Mouse (Mus musculus) layer of hippocampus, postnatal 36 days (tissue): ENCODE data around the gene Adss. TPM values are rescaled to one million over a fixed set of nuclear protein-coding genes. Genes with fewer than 3 reads are reported as not detected.

Experiments used
- DNase-seq, 2 experiments: peaks; one replicate each; pipeline ENCODE4 v3.0.0; 2022
- total RNA-seq, 2 experiments: library from RNA; stranded (reverse); gene quantifications; 2 replicates each; pipeline ENCODE4 v1.2.3; 2021

The Adss gene
- total RNA-seq, 2 experiments from 2014 or later: 67.5 to 69.2 TPM

DNA sequence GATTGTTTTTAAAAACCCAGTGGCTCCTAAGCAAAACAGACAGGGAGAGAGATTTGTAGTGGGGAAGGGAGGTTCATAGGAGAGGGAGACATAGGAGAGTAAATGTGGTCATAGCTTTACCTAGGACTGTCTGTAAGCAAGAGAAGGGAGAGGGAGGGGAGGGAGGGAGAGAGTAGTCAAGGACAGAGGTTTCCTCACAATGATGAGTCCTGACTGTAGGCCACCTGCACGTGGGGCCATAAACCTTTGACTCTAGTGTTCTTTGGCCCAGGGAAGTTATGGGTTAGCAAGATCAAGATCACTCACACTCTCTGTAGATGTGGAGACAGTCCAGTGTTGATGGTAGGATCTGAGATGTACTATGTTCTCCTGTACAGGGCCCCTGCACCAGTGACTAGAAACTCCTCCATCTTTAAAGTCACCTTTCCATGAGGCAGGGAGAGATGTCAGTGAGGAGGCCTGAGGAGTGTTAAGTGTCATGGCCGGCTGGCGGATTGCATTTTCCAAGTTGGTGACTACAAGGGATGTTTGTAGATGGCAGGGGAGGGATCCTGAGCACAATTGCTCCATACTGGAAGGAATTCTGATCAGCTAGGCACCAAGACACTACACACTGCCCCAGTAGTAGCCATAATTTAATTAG lies 68.3 kb downstream of the Adss start:
- no peak for DNase-seq

DNA sequence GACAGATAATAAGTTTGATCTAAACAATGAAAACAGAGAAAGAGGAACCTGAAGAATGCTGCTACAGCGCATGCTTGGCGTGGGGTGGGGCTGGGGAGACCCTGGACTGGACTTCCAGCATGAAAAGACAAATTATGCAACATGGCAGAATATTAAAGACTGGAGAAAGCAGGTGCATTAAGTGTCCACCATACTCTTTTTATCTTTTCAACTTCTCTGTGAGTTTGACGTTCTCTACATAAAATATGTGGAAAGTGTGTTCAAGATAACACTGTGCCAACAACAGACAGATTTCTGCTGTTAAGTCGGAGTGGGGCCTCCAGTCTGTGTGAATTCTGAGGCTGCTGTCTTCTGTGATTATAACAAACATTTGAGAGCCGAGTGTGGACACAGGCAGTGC lies 69.4 kb downstream of the Adss start:
- DNase-seq: no peak

DNA sequence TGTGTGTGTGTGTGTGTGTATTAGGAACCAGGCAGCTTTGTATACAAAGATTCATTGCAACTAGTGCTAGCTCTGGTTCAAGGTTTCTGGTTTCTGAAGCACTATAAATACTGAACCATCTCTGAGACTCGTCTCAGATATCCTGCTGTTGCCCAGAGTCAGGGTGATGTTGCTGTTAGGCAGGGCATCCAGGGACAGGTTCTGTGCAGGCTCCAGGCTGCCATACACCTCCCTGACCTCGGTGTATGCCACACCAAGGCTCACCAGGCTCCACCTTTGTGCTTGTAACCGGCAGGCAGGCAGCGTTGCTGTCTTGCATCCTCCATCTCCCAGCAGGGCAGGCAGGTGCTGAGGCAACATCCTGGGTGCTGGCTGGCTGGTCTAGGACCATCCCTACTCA lies 72.5 kb downstream of the Adss start:
- no peak for DNase-seq

DNA sequence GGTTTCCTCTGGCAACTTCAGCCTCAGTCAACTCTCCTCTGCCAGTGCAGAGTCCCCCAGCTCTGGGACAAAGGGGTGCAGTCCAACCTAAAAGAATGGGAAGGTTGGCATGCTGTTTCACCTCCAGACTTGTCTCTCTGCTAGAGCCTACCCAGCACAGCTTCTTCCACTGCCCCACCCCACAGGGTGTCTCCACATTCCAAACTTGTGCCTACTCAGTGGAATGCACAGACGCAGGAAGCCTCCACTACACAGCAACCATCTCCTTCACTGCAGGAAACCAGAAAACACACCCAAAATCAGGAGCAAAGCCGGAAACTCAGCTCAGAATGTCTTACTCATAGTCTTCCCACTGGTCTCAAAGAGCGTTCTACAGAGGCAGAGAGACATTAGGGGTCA lies 77.3 kb downstream of the Adss start:
- DNase-seq: no peak

DNA sequence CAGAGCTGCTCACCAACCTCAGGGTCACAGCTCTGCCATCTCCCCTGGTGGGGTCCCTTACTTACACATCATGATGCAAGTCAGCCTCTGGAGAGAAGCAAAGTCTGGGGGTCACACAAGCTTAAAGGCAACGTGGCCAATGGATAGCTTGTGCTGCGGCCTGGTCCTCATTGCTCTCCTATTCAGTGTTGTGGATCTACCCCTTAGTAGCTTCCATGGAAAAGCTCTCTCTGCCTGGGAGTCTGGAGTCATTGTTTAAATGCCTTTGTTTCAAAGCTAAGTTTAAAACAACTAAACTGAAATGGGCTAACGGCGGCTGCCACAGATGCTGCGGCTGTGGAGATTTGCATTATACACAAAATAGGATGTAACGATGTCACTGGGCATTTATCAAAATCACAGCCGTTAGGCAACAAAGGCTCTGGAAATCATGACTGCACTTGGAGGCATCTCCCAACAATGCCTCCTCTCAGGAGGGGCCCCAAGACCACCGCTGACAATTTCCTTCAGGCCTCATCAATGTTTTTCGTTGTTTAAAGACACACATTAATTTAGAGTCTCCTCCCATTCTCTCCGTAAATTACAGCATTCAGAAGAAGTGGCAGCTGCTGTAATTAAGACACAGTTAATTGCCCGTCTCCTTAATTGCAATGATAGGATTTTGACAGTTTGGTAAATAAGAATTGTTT lies 77.8 kb downstream of the Adss start:
- DNase-seq: no peak

DNA sequence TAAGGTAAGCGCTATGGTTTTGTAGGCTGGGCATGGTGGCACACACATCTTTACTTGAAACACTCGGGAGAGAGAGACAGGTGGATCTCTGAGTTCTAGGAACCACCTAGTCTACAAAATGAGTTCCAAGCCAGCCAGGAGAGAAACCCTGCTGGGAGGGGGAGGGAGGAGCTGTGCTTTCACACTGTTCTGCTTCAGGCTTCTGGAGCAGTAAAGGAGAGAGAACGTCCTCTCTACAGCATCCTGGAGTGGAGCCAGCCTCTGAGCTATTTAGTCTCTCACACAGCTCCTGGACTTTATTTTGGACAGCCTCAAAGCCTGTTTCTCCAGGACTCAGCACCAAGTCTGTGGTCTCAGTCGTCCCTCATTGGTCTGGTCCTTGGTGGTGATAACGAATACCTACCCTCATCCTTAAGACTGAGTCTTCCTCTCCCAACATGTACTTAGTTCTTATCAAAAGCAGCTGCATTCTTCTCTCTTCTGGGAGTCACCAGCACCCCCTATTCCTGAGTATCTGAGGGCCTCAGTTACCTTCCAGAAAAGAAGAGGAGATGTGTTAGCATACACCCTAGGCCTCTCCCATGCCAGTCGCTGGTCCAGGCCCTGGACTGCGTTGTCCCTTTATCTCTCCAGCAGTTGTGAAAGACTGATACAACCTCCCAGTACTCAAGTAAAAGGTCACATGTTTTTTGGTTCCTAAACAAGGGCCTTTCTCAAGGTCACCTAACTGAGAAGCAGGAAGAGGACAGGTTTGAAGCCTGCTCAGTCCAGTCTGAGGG lies 79.1 kb downstream of the Adss start:
- DNase-seq: no peak

DNA sequence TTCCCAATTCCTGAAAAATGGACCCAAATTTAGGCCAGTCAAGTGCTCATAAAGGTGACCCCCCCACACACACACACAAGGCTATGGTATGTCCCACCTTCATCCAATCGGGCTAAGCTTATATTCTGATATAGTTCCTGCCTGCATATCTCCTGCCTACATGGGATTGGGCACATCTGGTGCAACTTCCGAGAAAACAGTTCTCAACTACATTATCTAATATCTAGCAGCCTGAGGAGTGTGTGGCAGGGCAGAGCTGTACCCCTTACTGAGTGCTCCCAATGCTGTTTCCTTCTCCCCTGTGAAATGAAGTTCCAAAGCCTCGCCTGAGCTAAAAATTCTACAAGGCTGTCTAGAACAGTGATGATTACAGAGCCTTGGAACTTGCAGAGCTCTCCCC lies 79.9 kb downstream of the Adss start:
- no peak for DNase-seq

DNA sequence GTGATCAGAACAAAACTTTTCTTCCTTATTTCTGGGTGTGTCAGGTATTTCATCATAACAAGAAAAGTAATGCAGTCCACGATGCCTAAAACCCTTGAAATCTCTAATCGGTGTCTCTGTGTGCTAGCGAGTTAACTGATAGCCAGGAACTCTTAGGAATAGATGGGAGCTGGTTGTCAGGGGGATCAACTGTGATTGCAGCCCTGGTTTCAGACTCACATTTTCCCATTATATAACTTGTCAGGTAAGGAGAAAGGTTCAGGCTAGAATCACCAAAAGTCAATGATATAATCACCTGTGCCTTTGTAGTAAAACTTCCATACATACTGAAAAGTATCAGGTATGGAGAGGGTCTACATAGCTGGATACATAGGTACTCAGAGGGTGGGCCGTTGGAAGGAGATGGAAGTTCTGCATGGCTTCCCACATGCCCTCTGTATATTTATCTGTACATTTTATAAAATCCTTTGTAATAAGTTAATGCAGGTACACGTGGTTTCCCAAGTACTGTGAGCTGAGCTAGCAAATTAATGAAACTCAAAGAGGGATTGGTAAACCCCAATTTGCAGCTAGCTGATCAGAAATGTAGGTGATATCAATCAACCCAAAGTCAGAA lies 81.8 kb downstream of the Adss start:
- DNase-seq: no peak

DNA sequence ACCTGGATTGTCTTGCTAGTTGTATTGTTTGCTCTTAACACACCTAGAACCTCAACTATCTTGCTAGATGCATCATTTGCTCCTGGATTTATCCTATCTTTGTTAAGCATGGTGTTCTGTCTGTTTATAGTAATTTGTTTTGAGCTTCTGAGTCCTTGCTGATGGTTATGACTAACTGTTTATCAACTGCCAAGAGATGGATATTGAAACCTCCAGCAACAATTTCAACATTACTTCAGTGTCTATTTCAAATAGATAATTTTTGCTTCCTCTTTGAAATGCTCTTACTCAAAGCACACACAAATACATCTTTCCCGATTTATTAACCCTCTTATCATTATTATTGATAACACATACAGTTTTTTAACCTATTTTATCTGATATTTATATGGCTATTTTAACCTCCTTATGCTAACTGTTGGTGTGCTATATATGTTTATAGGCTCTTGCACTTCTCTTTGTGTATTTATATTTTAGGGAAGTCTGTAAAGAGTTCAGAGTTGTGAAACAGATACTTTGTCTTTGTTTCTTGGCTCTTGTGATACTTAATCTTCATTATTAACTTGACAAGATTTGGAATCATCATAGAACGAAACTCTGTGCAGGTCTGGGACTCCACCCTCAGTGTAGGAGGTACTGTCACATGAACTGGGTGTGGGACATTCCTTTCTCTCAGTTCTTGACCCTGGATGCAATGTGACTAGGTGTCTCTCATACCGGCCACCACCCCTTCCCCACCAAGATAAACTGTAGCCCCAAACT lies 82.5 kb downstream of the Adss start:
- DNase-seq: no peak

Other genes starting within 250 kb of the Adss start
- gene 1700016C15Rik, start 66.7 kb downstream of the Adss start, total RNA-seq: not detected
- 1 to 10 TPM; 4.8 to 5.2 TPM for gene Catspere2, start 186.9 kb upstream of the Adss start, total RNA-seq